Mouse (Mus musculus) forebrain, embryonic 15.5 days (tissue): Measurements from ENCODE around the gene Tcte1. TPM values are rescaled to one million over a fixed set of nuclear protein-coding genes. Genes with fewer than 3 reads are reported as not detected.

Experiments used
- ATAC-seq: fragments of 200-750 bp; cut with Nextera tagmentation; replicated peaks from 2 replicates; pipeline ENCODE4 v1.8.0; 2017; ENCODE audit warnings: mild to moderate bottlenecking, moderate TSS enrichment, moderate library complexity
- H3K27ac ChIP-seq: fragments of 300-500 bp; sonication (generic); replicated peaks from 2 replicates; pipeline ENCODE4 v1.5.1; 2015; ENCODE audit warnings: mild to moderate bottlenecking, inconsistent platforms
- H3K27me3 ChIP-seq: fragments of 300-500 bp; sonication (generic); 2 replicates; pipeline ENCODE4 v1.6.1; 2015; ENCODE audit warnings: inconsistent platforms
- H3K36me3 ChIP-seq: fragments of 300-500 bp; sonication (generic); 2 replicates; pipeline ENCODE4 v1.6.1; 2015; ENCODE audit warnings: mild to moderate bottlenecking, inconsistent platforms
- H3K4me1 ChIP-seq: fragments of 300-500 bp; sonication (generic); 2 replicates; pipeline ENCODE4 v1.6.1; 2015; ENCODE audit warnings: inconsistent platforms
- H3K4me2 ChIP-seq: fragments of 300-500 bp; sonication (generic); replicated peaks from 2 replicates; pipeline ENCODE4 v1.6.1; 2015; ENCODE audit warnings: mild to moderate bottlenecking, inconsistent platforms
- H3K4me3 ChIP-seq: fragments of 300-500 bp; sonication (generic); 2 replicates; pipeline ENCODE4 v1.5.1; 2015; ENCODE audit warnings: mild to moderate bottlenecking, inconsistent platforms
- H3K9ac ChIP-seq: fragments of 300-500 bp; sonication (generic); replicated peaks from 2 replicates; pipeline ENCODE4 v1.6.1; 2015; ENCODE audit warnings: mild to moderate bottlenecking, inconsistent platforms
- H3K9me3 ChIP-seq: fragments of 300-500 bp; sonication (generic); 2 replicates; pipeline ENCODE4 v1.6.1; 2016; ENCODE audit warnings: inconsistent platforms
- WGBS: fragments of 180-500 bp; shearing (Covaris S2); methylation state at CpG from one replicate; pipeline ENCODE4 v1.1.7; 2015; ENCODE audit warnings: mixed read lengths; 5-methylcytosine and 5-hydroxymethylcytosine counted together
- polyA plus RNA-seq: library from polyadenylated mRNA; unstranded; fragments of >200 nt; fragmentation: Nextera tagmentation; extraction: Ambion mirVana; gene quantifications from 2 replicates; pipeline ENCODE4 v1.2.1, GENCODE M21; 2015

Gene Tcte1
- polyA plus RNA-seq, 1 experiment from 2014 or later, result 4.8 TPM

GRCm38 (mm10) chr17:45550253-45550652, 27.0 kb downstream of the Tcte1 start:
- H3K9ac ChIP-seq, result no peak overlapping the region
- H3K4me3 ChIP-seq, result no peak overlapping the region
- peaks cover 39% of the 10 kb centered on the region for H3K4me1 ChIP-seq
- peaks cover 11% of the 10 kb centered on the region for H3K27me3 ChIP-seq
- no peaks in the 10 kb centered on the region for H3K9me3 ChIP-seq
- H3K4me2 ChIP-seq, result peak overlapping the region; percentile 61; the same call in 1 of the 2 replicates
- H3K27ac ChIP-seq, result no peak overlapping the region
- H3K36me3 ChIP-seq, result peaks cover 16% of the 10 kb centered on the region; the same call in 1 of the 2 replicates
- 26% methylated on average over 5 of the region's 5 CpGs for WGBS
- no peak for ATAC-seq

GRCm38 (mm10) chr17:45551249-45551796, 28.1 kb downstream of the Tcte1 start:
- Histone ChIP-seq H3K9me3 (no peaks in the 10 kb centered on the region), H3K4me3 (no peak overlapping the region), H3K4me2 (no peak overlapping the region), H3K36me3 (peaks cover 7% of the 10 kb centered on the region; the same call in 1 of the 2 replicates), H3K4me1 (peaks cover 35% of the 10 kb centered on the region), H3K27ac (no peak overlapping the region), H3K27me3 (peaks cover 11% of the 10 kb centered on the region), H3K9ac (no peak overlapping the region)
- WGBS, result 50% methylated on average over 7 of the region's 7 CpGs
- no peak for ATAC-seq

GRCm38 (mm10) chr17:45551816-45552451, 28.7 kb downstream of the Tcte1 start:
- H3K27me3 ChIP-seq, result peaks cover 5% of the 10 kb centered on the region; the same call in 1 of the 2 replicates
- 0 out of 2 replicates have a peak, but pooled peaks have one; percentile 14 for ATAC-seq
- H3K9me3 ChIP-seq, result no peaks in the 10 kb centered on the region
- no peak overlapping the region for H3K4me2 ChIP-seq
- no peak overlapping the region for H3K4me3 ChIP-seq
- H3K9ac ChIP-seq, result no peak overlapping the region
- H3K27ac ChIP-seq, result no peak overlapping the region
- H3K36me3 ChIP-seq, result 0 out of 2 replicates have a peak, but pooled peaks cover under 1% of the 10 kb centered on the region
- peaks cover 33% of the 10 kb centered on the region for H3K4me1 ChIP-seq
- WGBS, result 3% methylated on average over 8 of the region's 8 CpGs

- H3K27ac ChIP-seq, result no peak overlapping the region
- no peak overlapping the region for H3K4me3 ChIP-seq
- no peak overlapping the region for H3K4me2 ChIP-seq
- 0 out of 2 replicates have a peak, but pooled peaks cover 2% of the 10 kb centered on the region for H3K27me3 ChIP-seq
- ATAC-seq, result no peak
- WGBS, result 85% methylated on average over 3 of the region's 3 CpGs
- no peaks in the 10 kb centered on the region for H3K9me3 ChIP-seq
- peaks cover 21% of the 10 kb centered on the region for H3K4me1 ChIP-seq
- H3K36me3 ChIP-seq, result no peaks in the 10 kb centered on the region
- H3K9ac ChIP-seq, result no peak overlapping the region
Observed at GRCm38 (mm10) chr17:45553065-45553464, 29.8 kb downstream of the Tcte1 start.

- H3K4me1 ChIP-seq, result peaks cover 16% of the 10 kb centered on the region
- WGBS, result 57% methylated on average over 1 of the region's 1 CpGs
- no peaks in the 10 kb centered on the region for H3K9me3 ChIP-seq
- H3K27me3 ChIP-seq, result 0 out of 2 replicates have a peak, but pooled peaks cover 2% of the 10 kb centered on the region
- no peak overlapping the region for H3K4me3 ChIP-seq
- no peak overlapping the region for H3K4me2 ChIP-seq
- ATAC-seq, result no peak
- no peak overlapping the region for H3K9ac ChIP-seq
- H3K36me3 ChIP-seq, result no peaks in the 10 kb centered on the region
- H3K27ac ChIP-seq, result no peak overlapping the region
Observed at GRCm38 (mm10) chr17:45554420-45554819, 31.2 kb downstream of the Tcte1 start.

GRCm38 (mm10) chr17:45555452-45556106, 32.3 kb downstream of the Tcte1 start, which contains the start of gene Nfkbie:
Nfkbie (plus strand) TSS chr17:45555703.
- Histone ChIP-seq H3K27me3 (0 out of 2 replicates have a peak, but pooled peaks cover 2% of the 10 kb centered on the region), H3K9ac (peak within 1 kb of the TSS; percentile 63), H3K27ac (no peak within 1 kb of the TSS), H3K9me3 (no peaks in the 10 kb centered on the region), H3K4me3 (peak within 1 kb of the TSS; percentile 49), H3K4me1 (peaks cover 8% of the 10 kb centered on the region), H3K4me2 (peak within 1 kb of the TSS; percentile 87), H3K36me3 (no peaks in the 10 kb centered on the region)
- ATAC-seq, result peak; percentile 67
- WGBS, result under 1% methylated on average over 45 of the region's 45 CpGs

GRCm38 (mm10) chr17:45556107-45556489, 32.9 kb downstream of the Tcte1 start:
- ATAC-seq, result no peak
- H3K4me2 ChIP-seq, result peak overlapping the region; percentile 87
- 3% methylated on average over 14 of the region's 14 CpGs for WGBS
- no peak overlapping the region for H3K27ac ChIP-seq
- peaks cover 8% of the 10 kb centered on the region for H3K4me1 ChIP-seq
- H3K9ac ChIP-seq, result peak overlapping the region; percentile 63
- 0 out of 2 replicates have a peak, but pooled peaks cover 2% of the 10 kb centered on the region for H3K27me3 ChIP-seq
- peak overlapping the region; percentile 49 for H3K4me3 ChIP-seq
- no peaks in the 10 kb centered on the region for H3K36me3 ChIP-seq
- no peaks in the 10 kb centered on the region for H3K9me3 ChIP-seq

- WGBS, result 71% methylated on average over 3 of the region's 3 CpGs
- no peaks in the 10 kb centered on the region for H3K36me3 ChIP-seq
- H3K4me3 ChIP-seq, result peak overlapping the region; percentile 49
- 0 out of 2 replicates have a peak, but pooled peaks cover 2% of the 10 kb centered on the region for H3K27me3 ChIP-seq
- no peaks in the 10 kb centered on the region for H3K9me3 ChIP-seq
- no peak overlapping the region for H3K9ac ChIP-seq
- peak overlapping the region; percentile 87 for H3K4me2 ChIP-seq
- ATAC-seq, result no peak
- peaks cover 8% of the 10 kb centered on the region for H3K4me1 ChIP-seq
- no peak overlapping the region for H3K27ac ChIP-seq
Observed at GRCm38 (mm10) chr17:45556514-45557245, 33.4 kb downstream of the Tcte1 start.

GRCm38 (mm10) chr17:45557246-45557824, 34.1 kb downstream of the Tcte1 start:
- H3K9ac ChIP-seq, result no peak overlapping the region
- H3K9me3 ChIP-seq, result no peaks in the 10 kb centered on the region
- no peak overlapping the region for H3K4me2 ChIP-seq
- 69% methylated on average over 7 of the region's 7 CpGs for WGBS
- no peak overlapping the region for H3K4me3 ChIP-seq
- H3K27me3 ChIP-seq, result 0 out of 2 replicates have a peak, but pooled peaks cover 2% of the 10 kb centered on the region
- ATAC-seq, result no peak
- no peaks in the 10 kb centered on the region for H3K36me3 ChIP-seq
- H3K4me1 ChIP-seq, result peaks cover 8% of the 10 kb centered on the region
- no peak overlapping the region for H3K27ac ChIP-seq

- WGBS, result 76% methylated on average over 16 of the region's 16 CpGs
- Histone ChIP-seq H3K9me3 (no peaks in the 10 kb centered on the region), H3K36me3 (no peaks in the 10 kb centered on the region), H3K4me2 (no peak overlapping the region), H3K9ac (no peak overlapping the region), H3K27ac (no peak overlapping the region), H3K4me3 (no peak overlapping the region), H3K27me3 (0 out of 2 replicates have a peak, but pooled peaks cover 2% of the 10 kb centered on the region), H3K4me1 (peaks cover 8% of the 10 kb centered on the region)
- ATAC-seq, result no peak
Observed at GRCm38 (mm10) chr17:45557998-45558862, 35.0 kb downstream of the Tcte1 start.
